Mouse (Mus musculus): Measurements from ENCODE around the gene Cacng5. TPM values are rescaled to one million over a fixed set of nuclear protein-coding genes. Genes with fewer than 3 reads are reported as not detected.

Gene Cacng5
- polyA plus RNA-seq, 1 experiment from 2014 or later, result 0.26 TPM

GRCm38 (mm10) chr11:107919852-107920508 lies 5.1 kb upstream of the Cacng5 start:
- Histone ChIP-seq H3K27me3 (ENCODE audit: insufficient read depth, poor library complexity, severe bottlenecking) (peaks cover 45% of the 10 kb centered on the region), H3K36me3 (no peaks in the 10 kb centered on the region), H3K4me3 (no peak overlapping the region), H3K4me1 (peaks cover 2% of the 10 kb centered on the region; the same call in 1 of the 2 replicates), H3K9me3 (no peaks in the 10 kb centered on the region), H3K27ac (no peak overlapping the region)
- 43% methylated on average over 16 of the region's 16 CpGs for WGBS
- no peak for DNase-seq (ENCODE audit: low spot score)

GRCm38 (mm10) chr11:107917721-107918235 lies 2.9 kb upstream of the Cacng5 start:
- peaks cover 10% of the 10 kb centered on the region for H3K4me1 ChIP-seq
- no peak for DNase-seq (ENCODE audit: low spot score)
- 62% methylated on average over 9 of the region's 9 CpGs for WGBS
- no peaks in the 10 kb centered on the region for H3K9me3 ChIP-seq
- no peak overlapping the region for H3K4me3 ChIP-seq
- no peaks in the 10 kb centered on the region for H3K36me3 ChIP-seq
- H3K27me3 ChIP-seq (ENCODE audit: insufficient read depth, poor library complexity, severe bottlenecking), result peaks cover 67% of the 10 kb centered on the region
- no peak overlapping the region for H3K27ac ChIP-seq

- Histone ChIP-seq H3K27ac (no peak overlapping the region), H3K27me3 (ENCODE audit: insufficient read depth, poor library complexity, severe bottlenecking) (peaks cover 55% of the 10 kb centered on the region), H3K4me1 (peaks cover 10% of the 10 kb centered on the region), H3K4me3 (no peak overlapping the region), H3K9me3 (0 out of 2 replicates have a peak, but pooled peaks cover 4% of the 10 kb centered on the region), H3K36me3 (no peaks in the 10 kb centered on the region)
- no peak for DNase-seq (ENCODE audit: low spot score)
- 48% methylated on average over 3 of the region's 3 CpGs for whole genome bisulfite sequencing
Observed at GRCm38 (mm10) chr11:107913317-107913716, 1.5 kb downstream of the Cacng5 start.

- peaks cover 9% of the 10 kb centered on the region; the same call in 1 of the 2 replicates for H3K4me1 ChIP-seq
- WGBS, result 69% methylated on average over 9 of the region's 9 CpGs
- 0 out of 2 replicates have a peak, but pooled peaks cover 4% of the 10 kb centered on the region for H3K9me3 ChIP-seq
- no peak overlapping the region for H3K27ac ChIP-seq
- DNase-seq (ENCODE audit: low spot score), result no peak
- H3K27me3 ChIP-seq (ENCODE audit: insufficient read depth, poor library complexity, severe bottlenecking), result no peaks in the 10 kb centered on the region
- no peaks in the 10 kb centered on the region for H3K36me3 ChIP-seq
- H3K4me3 ChIP-seq, result no peak overlapping the region
Observed at GRCm38 (mm10) chr11:107905364-107905763, 9.5 kb downstream of the Cacng5 start.

GRCm38 (mm10) chr11:107903966-107904605 lies 10.8 kb downstream of the Cacng5 start:
- Histone ChIP-seq H3K27me3 (ENCODE audit: insufficient read depth, poor library complexity, severe bottlenecking) (no peaks in the 10 kb centered on the region), H3K4me3 (no peak overlapping the region), H3K9me3 (no peaks in the 10 kb centered on the region), H3K36me3 (no peaks in the 10 kb centered on the region), H3K27ac (no peak overlapping the region), H3K4me1 (peaks cover 9% of the 10 kb centered on the region; the same call in 1 of the 2 replicates)
- WGBS, result 20% methylated on average over 4 of the region's 4 CpGs
- DNase-seq (ENCODE audit: low spot score), result no peak

- no peaks in the 10 kb centered on the region for H3K9me3 ChIP-seq
- DNase-seq (ENCODE audit: low spot score), result no peak
- H3K27me3 ChIP-seq (ENCODE audit: insufficient read depth, poor library complexity, severe bottlenecking), result peaks cover 5% of the 10 kb centered on the region
- 42% methylated on average over 4 of the region's 4 CpGs for WGBS
- no peaks in the 10 kb centered on the region for H3K36me3 ChIP-seq
- peaks cover 13% of the 10 kb centered on the region for H3K4me1 ChIP-seq
- H3K4me3 ChIP-seq, result no peak overlapping the region
- H3K27ac ChIP-seq, result no peak overlapping the region
Observed at GRCm38 (mm10) chr11:107900470-107900869, 14.4 kb downstream of the Cacng5 start.

GRCm38 (mm10) chr11:107898698-107899097 lies 16.2 kb downstream of the Cacng5 start:
- H3K27me3 ChIP-seq (ENCODE audit: insufficient read depth, poor library complexity, severe bottlenecking), result peaks cover 9% of the 10 kb centered on the region
- H3K9me3 ChIP-seq, result no peaks in the 10 kb centered on the region
- no peaks in the 10 kb centered on the region for H3K36me3 ChIP-seq
- H3K4me3 ChIP-seq, result no peak overlapping the region
- H3K27ac ChIP-seq, result no peak overlapping the region
- DNase-seq (ENCODE audit: low spot score), result no peak
- 53% methylated on average over 2 of the region's 2 CpGs for WGBS
- peaks cover 8% of the 10 kb centered on the region for H3K4me1 ChIP-seq

- 70% methylated on average over 4 of the region's 4 CpGs for WGBS
- Histone ChIP-seq H3K9me3 (no peaks in the 10 kb centered on the region), H3K27me3 (ENCODE audit: insufficient read depth, poor library complexity, severe bottlenecking) (peaks cover 9% of the 10 kb centered on the region), H3K4me1 (peaks cover 8% of the 10 kb centered on the region), H3K4me3 (no peak overlapping the region), H3K36me3 (no peaks in the 10 kb centered on the region), H3K27ac (no peak overlapping the region)
- DNase-seq (ENCODE audit: low spot score), result no peak
Observed at GRCm38 (mm10) chr11:107895635-107896034, 19.2 kb downstream of the Cacng5 start.

- H3K9me3 ChIP-seq, result no peaks in the 10 kb centered on the region
- H3K27me3 ChIP-seq (ENCODE audit: insufficient read depth, poor library complexity, severe bottlenecking), result peaks cover 6% of the 10 kb centered on the region
- 73% methylated on average over 3 of the region's 3 CpGs for WGBS
- no peak overlapping the region for H3K4me3 ChIP-seq
- no peak overlapping the region for H3K27ac ChIP-seq
- peaks cover 8% of the 10 kb centered on the region for H3K4me1 ChIP-seq
- no peaks in the 10 kb centered on the region for H3K36me3 ChIP-seq
- no peak for DNase-seq (ENCODE audit: low spot score)
Observed at GRCm38 (mm10) chr11:107891377-107891776, 23.5 kb downstream of the Cacng5 start.

- no peak overlapping the region for H3K27ac ChIP-seq
- no peaks in the 10 kb centered on the region for H3K4me1 ChIP-seq
- no peak for DNase-seq (ENCODE audit: low spot score)
- WGBS, result 77% methylated on average over 6 of the region's 6 CpGs
- no peaks in the 10 kb centered on the region for H3K27me3 ChIP-seq (ENCODE audit: insufficient read depth, poor library complexity, severe bottlenecking)
- H3K36me3 ChIP-seq, result no peaks in the 10 kb centered on the region
- H3K4me3 ChIP-seq, result no peak overlapping the region
- H3K9me3 ChIP-seq, result no peaks in the 10 kb centered on the region
Observed at GRCm38 (mm10) chr11:107887342-107887741, 27.5 kb downstream of the Cacng5 start.

GRCm38 (mm10) chr11:107876840-107877239 lies 38.0 kb downstream of the Cacng5 start:
- no peaks in the 10 kb centered on the region for H3K36me3 ChIP-seq
- no peaks in the 10 kb centered on the region for H3K4me1 ChIP-seq
- no peak overlapping the region for H3K4me3 ChIP-seq
- H3K27ac ChIP-seq, result no peak overlapping the region
- H3K9me3 ChIP-seq, result no peaks in the 10 kb centered on the region
- WGBS, result 73% methylated on average over 5 of the region's 5 CpGs
- DNase-seq (ENCODE audit: low spot score), result no peak
- no peaks in the 10 kb centered on the region for H3K27me3 ChIP-seq (ENCODE audit: insufficient read depth, poor library complexity, severe bottlenecking)

- Histone ChIP-seq H3K4me1 (no peaks in the 10 kb centered on the region), H3K27me3 (ENCODE audit: insufficient read depth, poor library complexity, severe bottlenecking) (no peaks in the 10 kb centered on the region), H3K4me3 (no peak overlapping the region), H3K27ac (no peak overlapping the region), H3K9me3 (no peaks in the 10 kb centered on the region), H3K36me3 (no peaks in the 10 kb centered on the region)
- DNase-seq (ENCODE audit: low spot score), result no peak
- 83% methylated on average over 18 of the region's 18 CpGs for WGBS
Observed at GRCm38 (mm10) chr11:107875861-107876494, 38.9 kb downstream of the Cacng5 start.

- Histone ChIP-seq H3K27ac (no peak overlapping the region), H3K27me3 (ENCODE audit: insufficient read depth, poor library complexity, severe bottlenecking) (no peaks in the 10 kb centered on the region), H3K36me3 (no peaks in the 10 kb centered on the region), H3K9me3 (no peaks in the 10 kb centered on the region), H3K4me3 (no peak overlapping the region), H3K4me1 (no peaks in the 10 kb centered on the region)
- DNase-seq (ENCODE audit: low spot score), result no peak
- WGBS, result 64% methylated on average over 6 of the region's 6 CpGs
Observed at GRCm38 (mm10) chr11:107872743-107873142, 42.1 kb downstream of the Cacng5 start.

All from heart, embryonic 10.5 days (tissue).